ENCODE assay signal across 8 mouse cellular contexts in genomic region chr11:120658876-120659410, GRCm38 (mm10). TPM values are rescaled to one million over a fixed set of nuclear protein-coding genes. Genes with fewer than 3 reads are reported as not detected.
A peak's percentile ranks its signal among the peaks of the same experiment; 100 is the strongest.
DNase-seq lines count a peak whose midpoint lies in the region; ATAC-seq and TF ChIP-seq lines count a peak whose summit lies in the region.

No protein-coding gene starts in this region.

- H3K4me3 ChIP-seq in midbrain, embryonic 12.5 days, result no peak overlapping the region; the same call in 1 of the 2 replicates
- H3K4me3 ChIP-seq in midbrain, embryonic 15.5 days, result no peak overlapping the region
- H3K4me3 ChIP-seq in kidney, adult 2 months (ENCODE audit: insufficient read depth, low read depth, low read length), result peak overlapping the region; percentile 61
- H3K4me3 ChIP-seq in limb, embryonic 13.5 days, result peak overlapping the region; percentile 51
- no peak overlapping the region for H3K4me3 ChIP-seq in neural tube, embryonic 11.5 days (ENCODE audit: low read depth, low read length)
- H3K4me3 ChIP-seq in stomach, postnatal 0 days (ENCODE audit: low read depth, low read length), result 0 out of 2 replicates have a peak overlapping the region, but pooled peaks have one; percentile 2

- peaks cover 96% of the 10 kb centered on the region for H3K27me3 ChIP-seq in midbrain, embryonic 12.5 days
- peaks cover 81% of the 10 kb centered on the region for H3K27me3 ChIP-seq in midbrain, embryonic 15.5 days (replicated peaks)
- H3K27me3 ChIP-seq in kidney, adult 2 months (replicated peaks; ENCODE audit: control insufficient read depth, insufficient read depth, low read length), result no peaks in the 10 kb centered on the region
- H3K27me3 ChIP-seq in limb, embryonic 13.5 days, result peaks cover 70% of the 10 kb centered on the region
- H3K27me3 ChIP-seq in neural tube, embryonic 11.5 days (ENCODE audit: control insufficient read depth, insufficient read depth, low read length), result peaks cover 43% of the 10 kb centered on the region
- H3K27me3 ChIP-seq in stomach, postnatal 0 days (ENCODE audit: control insufficient read depth, insufficient read depth, low read length), result peaks cover 21% of the 10 kb centered on the region

- 3% methylated on average over 24 of the region's 24 CpGs for WGBS in midbrain, embryonic 12.5 days
- 2% methylated on average over 24 of the region's 24 CpGs for WGBS in midbrain, embryonic 15.5 days
- WGBS in kidney, adult 2 months, result 1% methylated on average over 24 of the region's 24 CpGs
- 2% methylated on average over 24 of the region's 24 CpGs for WGBS in limb, embryonic 13.5 days
- 4% methylated on average over 24 of the region's 24 CpGs for WGBS in neural tube, embryonic 11.5 days
- WGBS in stomach, postnatal 0 days, result 2% methylated on average over 23 of the region's 24 CpGs

- no peak for ATAC-seq in midbrain, embryonic 12.5 days (ENCODE audit: low FRiP score, low read depth)
- ATAC-seq in midbrain, embryonic 15.5 days (replicated peaks), result no peak
- ATAC-seq in granulocyte monocyte progenitor cell, adult 5-6 weeks (replicated peaks; ENCODE audit: poor library complexity, severe bottlenecking), result peak; percentile 63
- no peak for ATAC-seq in limb, embryonic 13.5 days (ENCODE audit: low FRiP score, low read depth)
- ATAC-seq in neural tube, embryonic 11.5 days (ENCODE audit: insufficient read depth, low FRiP score, low TSS enrichment), result no peak
- peak; percentile 51; the same call in 1 of the 2 replicates for ATAC-seq in stomach, postnatal 0 days (ENCODE audit: low FRiP score, low TSS enrichment)

- no peak overlapping the region for H3K27ac ChIP-seq in midbrain, embryonic 12.5 days (replicated peaks)
- no peak overlapping the region for H3K27ac ChIP-seq in midbrain, embryonic 15.5 days
- H3K27ac ChIP-seq in kidney, adult 2 months (ENCODE audit: insufficient read depth, low read depth, low read length), result no peak overlapping the region
- H3K27ac ChIP-seq in limb, embryonic 13.5 days, result no peak overlapping the region
- no peak overlapping the region for H3K27ac ChIP-seq in neural tube, embryonic 11.5 days (ENCODE audit: low read depth, low read length)
- no peak overlapping the region for H3K27ac ChIP-seq in stomach, postnatal 0 days (replicated peaks)

- no peaks in the 10 kb centered on the region for H3K9me3 ChIP-seq in midbrain, embryonic 12.5 days
- no peaks in the 10 kb centered on the region for H3K9me3 ChIP-seq in midbrain, embryonic 15.5 days
- H3K9me3 ChIP-seq in limb, embryonic 13.5 days, result no peaks in the 10 kb centered on the region
- H3K9me3 ChIP-seq in neural tube, embryonic 11.5 days (ENCODE audit: control insufficient read depth, low read length), result no peaks in the 10 kb centered on the region
- H3K9me3 ChIP-seq in stomach, postnatal 0 days (ENCODE audit: control insufficient read depth, low read length), result no peaks in the 10 kb centered on the region

- H3K4me1 ChIP-seq in midbrain, embryonic 12.5 days, result peaks cover 23% of the 10 kb centered on the region
- peaks cover 22% of the 10 kb centered on the region for H3K4me1 ChIP-seq in midbrain, embryonic 15.5 days
- H3K4me1 ChIP-seq in kidney, adult 2 months (ENCODE audit: control insufficient read depth, insufficient read depth, low read length), result peaks cover 10% of the 10 kb centered on the region; the same call in 1 of the 2 replicates
- peaks cover 29% of the 10 kb centered on the region for H3K4me1 ChIP-seq in limb, embryonic 13.5 days
- H3K4me1 ChIP-seq in neural tube, embryonic 11.5 days (ENCODE audit: control insufficient read depth, insufficient read depth, low read length), result peaks cover 14% of the 10 kb centered on the region
- peaks cover 3% of the 10 kb centered on the region; the same call in 1 of the 2 replicates for H3K4me1 ChIP-seq in stomach, postnatal 0 days (replicated peaks; ENCODE audit: control insufficient read depth, insufficient read depth)

- DNase-seq in cerebellum, postnatal 25 days, result peak; percentile 69 to 81
- DNase-seq in kidney, adult 2 months, result peak; percentile 90
- DNase-seq in neural tube, embryonic 11.5 days (ENCODE audit: low spot score), result peak; percentile 83
- DNase-seq in stomach, postnatal 0 days (ENCODE audit: low spot score), result peak; percentile 87

- no peak for TF ChIP-seq EP300 in stomach, postnatal 0 days (optimal IDR thresholded peaks at IDR 0.05)

- H3K4me2 ChIP-seq in midbrain, embryonic 12.5 days (replicated peaks), result 0 out of 2 replicates have a peak overlapping the region, but pooled peaks have one; percentile 6
- H3K4me2 ChIP-seq in midbrain, embryonic 15.5 days, result no peak overlapping the region
- H3K4me2 ChIP-seq in limb, embryonic 13.5 days (replicated peaks), result peak overlapping the region; percentile 81
- H3K4me2 ChIP-seq in neural tube, embryonic 11.5 days (ENCODE audit: low read depth), result no peak overlapping the region; the same call in 1 of the 2 replicates
- peak overlapping the region; percentile 25 for H3K4me2 ChIP-seq in stomach, postnatal 0 days (replicated peaks; ENCODE audit: low read depth)

- 0 out of 2 replicates have a peak overlapping the region, but pooled peaks have one; percentile 2 for H3K9ac ChIP-seq in midbrain, embryonic 12.5 days (replicated peaks)
- H3K9ac ChIP-seq in midbrain, embryonic 15.5 days, result no peak overlapping the region
- 0 out of 2 replicates have a peak overlapping the region, but pooled peaks have one; percentile 14 for H3K9ac ChIP-seq in limb, embryonic 13.5 days
- no peak overlapping the region for H3K9ac ChIP-seq in neural tube, embryonic 11.5 days (ENCODE audit: low read length)
- H3K9ac ChIP-seq in stomach, postnatal 0 days (ENCODE audit: low read length), result no peak overlapping the region

- TF ChIP-seq CTCF in kidney, adult 2 months (conservative IDR thresholded peaks at IDR 0.05; ENCODE audit: insufficient read depth, insufficient read length, low read depth, low read length), result peak; percentile 82
- TF ChIP-seq CTCF in stomach, postnatal 0 days (IDR thresholded peaks at IDR 0.05; ENCODE audit: low read depth), result peak; percentile 95

- no peak for TF ChIP-seq POLR2A in kidney, adult 2 months (IDR thresholded peaks at IDR 0.05; ENCODE audit: low read depth, low read length)

- no peaks in the 10 kb centered on the region for H3K36me3 ChIP-seq in midbrain, embryonic 12.5 days
- no peaks in the 10 kb centered on the region for H3K36me3 ChIP-seq in midbrain, embryonic 15.5 days (replicated peaks)
- H3K36me3 ChIP-seq in kidney, adult 2 months (ENCODE audit: control insufficient read depth, insufficient read depth, low read length), result no peaks in the 10 kb centered on the region
- H3K36me3 ChIP-seq in limb, embryonic 13.5 days, result no peaks in the 10 kb centered on the region
- no peaks in the 10 kb centered on the region for H3K36me3 ChIP-seq in neural tube, embryonic 11.5 days (ENCODE audit: control insufficient read depth, insufficient read depth, low read length)
- H3K36me3 ChIP-seq in stomach, postnatal 0 days (ENCODE audit: control insufficient read depth, insufficient read depth, low read length), result no peaks in the 10 kb centered on the region

RNA-seq across cellular contexts. Expression of gene Notum, which starts 2.0 kb away (rescaled TPM):
- polyA plus RNA-seq in midbrain, embryonic 12.5 days (2016; fragmentation: Nextera tagmentation; extraction: Ambion mirVana), result 0.58 and 0.87 TPM in 2 replicates
- polyA plus RNA-seq in midbrain, embryonic 15.5 days (2015; fragmentation: Nextera tagmentation; extraction: Ambion mirVana), result 1.4 and 1.8 TPM in 2 replicates
- total RNA-seq in granulocyte monocyte progenitor cell, adult 5-6 weeks (2014; fragmentation: Nextera tagmentation), result not detected in 2 replicates
- not detected in 2 replicates for total RNA-seq in granulocyte monocyte progenitor cell, adult 5-6 weeks (2017)
- 25.5 and 26.1 TPM in 2 replicates for polyA plus RNA-seq in kidney, adult 2 months (2012; rRNA removed)
- 4.3 and 6.5 TPM in 2 replicates for polyA plus RNA-seq in limb, embryonic 13.5 days (2015; fragmentation: Nextera tagmentation; extraction: Ambion mirVana)
- 2.6 and 3.0 TPM in 2 replicates for polyA plus RNA-seq in neural tube, embryonic 11.5 days (2014; fragmentation: Nextera tagmentation; extraction: Ambion mirVana)
- 1.4 and 2.7 TPM in 2 replicates for polyA plus RNA-seq in stomach, postnatal 0 days (2015; fragmentation: Nextera tagmentation; extraction: Ambion mirVana)

RNA-seq across cellular contexts. Expression of gene Myadml2, which starts 11.0 kb away (rescaled TPM):
- polyA plus RNA-seq in midbrain, embryonic 12.5 days (2016; fragmentation: Nextera tagmentation; extraction: Ambion mirVana), result 0.99 TPM in 1 of 2 replicates, not detected in the other
- 0.90 and 1.2 TPM in 2 replicates for polyA plus RNA-seq in midbrain, embryonic 15.5 days (2015; fragmentation: Nextera tagmentation; extraction: Ambion mirVana)
- total RNA-seq in granulocyte monocyte progenitor cell, adult 5-6 weeks (2014; fragmentation: Nextera tagmentation), result not detected in 2 replicates
- total RNA-seq in granulocyte monocyte progenitor cell, adult 5-6 weeks (2017), result 0.69 and 1.9 TPM in 2 replicates
- polyA plus RNA-seq in kidney, adult 2 months (2012; rRNA removed), result 0.27 and 1.0 TPM in 2 replicates
- 0.36 and 1.3 TPM in 2 replicates for polyA plus RNA-seq in limb, embryonic 13.5 days (2015; fragmentation: Nextera tagmentation; extraction: Ambion mirVana)
- polyA plus RNA-seq in neural tube, embryonic 11.5 days (2014; fragmentation: Nextera tagmentation; extraction: Ambion mirVana), result 0.89 TPM in 1 of 2 replicates, not detected in the other
- polyA plus RNA-seq in stomach, postnatal 0 days (2015; fragmentation: Nextera tagmentation; extraction: Ambion mirVana), result 0.21 TPM in 1 of 2 replicates, not detected in the other

RNA-seq across cellular contexts. Expression of gene Aspscr1, which starts 13.8 kb away (rescaled TPM):
- 149 and 154 TPM in 2 replicates for polyA plus RNA-seq in midbrain, embryonic 12.5 days (2016; fragmentation: Nextera tagmentation; extraction: Ambion mirVana)
- 149 and 158 TPM in 2 replicates for polyA plus RNA-seq in midbrain, embryonic 15.5 days (2015; fragmentation: Nextera tagmentation; extraction: Ambion mirVana)
- total RNA-seq in granulocyte monocyte progenitor cell, adult 5-6 weeks (2014; fragmentation: Nextera tagmentation), result 44.6 and 84.7 TPM in 2 replicates
- 29.0 and 33.5 TPM in 2 replicates for total RNA-seq in granulocyte monocyte progenitor cell, adult 5-6 weeks (2017)
- 105 and 106 TPM in 2 replicates for polyA plus RNA-seq in kidney, adult 2 months (2012; rRNA removed)
- 128 and 129 TPM in 2 replicates for polyA plus RNA-seq in limb, embryonic 13.5 days (2015; fragmentation: Nextera tagmentation; extraction: Ambion mirVana)
- 124 and 136 TPM in 2 replicates for polyA plus RNA-seq in neural tube, embryonic 11.5 days (2014; fragmentation: Nextera tagmentation; extraction: Ambion mirVana)
- polyA plus RNA-seq in stomach, postnatal 0 days (2015; fragmentation: Nextera tagmentation; extraction: Ambion mirVana), result 74.1 and 81.1 TPM in 2 replicates

RNA-seq across cellular contexts. Expression of gene Pycr1, which starts 15.4 kb away (rescaled TPM):
- polyA plus RNA-seq in midbrain, embryonic 12.5 days (2016; fragmentation: Nextera tagmentation; extraction: Ambion mirVana), result 31.6 and 34.1 TPM in 2 replicates
- polyA plus RNA-seq in midbrain, embryonic 15.5 days (2015; fragmentation: Nextera tagmentation; extraction: Ambion mirVana), result 18.2 and 21.2 TPM in 2 replicates
- total RNA-seq in granulocyte monocyte progenitor cell, adult 5-6 weeks (2014; fragmentation: Nextera tagmentation), result 14.6 and 15.9 TPM in 2 replicates
- total RNA-seq in granulocyte monocyte progenitor cell, adult 5-6 weeks (2017), result 4.6 and 8.9 TPM in 2 replicates
- 1.0 and 1.5 TPM in 2 replicates for polyA plus RNA-seq in kidney, adult 2 months (2012; rRNA removed)
- 43.7 and 45.6 TPM in 2 replicates for polyA plus RNA-seq in limb, embryonic 13.5 days (2015; fragmentation: Nextera tagmentation; extraction: Ambion mirVana)
- polyA plus RNA-seq in neural tube, embryonic 11.5 days (2014; fragmentation: Nextera tagmentation; extraction: Ambion mirVana), result 31.8 and 33.8 TPM in 2 replicates
- polyA plus RNA-seq in stomach, postnatal 0 days (2015; fragmentation: Nextera tagmentation; extraction: Ambion mirVana), result 13.9 and 18.4 TPM in 2 replicates

RNA-seq across cellular contexts. Expression of gene Mafg, which starts 25.5 kb away (rescaled TPM):
- polyA plus RNA-seq in midbrain, embryonic 12.5 days (2016; fragmentation: Nextera tagmentation; extraction: Ambion mirVana), result 33.3 and 36.8 TPM in 2 replicates
- 42.0 and 45.2 TPM in 2 replicates for polyA plus RNA-seq in midbrain, embryonic 15.5 days (2015; fragmentation: Nextera tagmentation; extraction: Ambion mirVana)
- 28.7 and 37.0 TPM in 2 replicates for total RNA-seq in granulocyte monocyte progenitor cell, adult 5-6 weeks (2014; fragmentation: Nextera tagmentation)
- total RNA-seq in granulocyte monocyte progenitor cell, adult 5-6 weeks (2017), result 30.2 and 36.6 TPM in 2 replicates
- 62.2 and 66.1 TPM in 2 replicates for polyA plus RNA-seq in kidney, adult 2 months (2012; rRNA removed)
- polyA plus RNA-seq in limb, embryonic 13.5 days (2015; fragmentation: Nextera tagmentation; extraction: Ambion mirVana), result 27.0 and 28.9 TPM in 2 replicates
- 26.5 and 27.5 TPM in 2 replicates for polyA plus RNA-seq in neural tube, embryonic 11.5 days (2014; fragmentation: Nextera tagmentation; extraction: Ambion mirVana)
- 21.0 and 21.3 TPM in 2 replicates for polyA plus RNA-seq in stomach, postnatal 0 days (2015; fragmentation: Nextera tagmentation; extraction: Ambion mirVana)

Comparison
In these comparisons a context has a peak if more than half of its experiments do, and no peak if none do; other contexts are left out.
1. H3K4me2 ChIP-seq: peak in midbrain, embryonic 12.5 days (single experiment), limb, embryonic 13.5 days (single experiment) and stomach, postnatal 0 days (single experiment); none in midbrain, embryonic 15.5 days (single experiment) and neural tube, embryonic 11.5 days (single experiment).
2. H3K9ac ChIP-seq: peak in midbrain, embryonic 12.5 days (single experiment) and limb, embryonic 13.5 days (single experiment); none in midbrain, embryonic 15.5 days (single experiment), neural tube, embryonic 11.5 days (single experiment) and stomach, postnatal 0 days (single experiment).
3. ATAC-seq: peak in granulocyte monocyte progenitor cell, adult 5-6 weeks (single experiment) and stomach, postnatal 0 days (single experiment); none in midbrain, embryonic 12.5 days (single experiment), midbrain, embryonic 15.5 days (single experiment), limb, embryonic 13.5 days (single experiment) and neural tube, embryonic 11.5 days (single experiment).
4. H3K4me3 ChIP-seq: peak in kidney, adult 2 months (single experiment), limb, embryonic 13.5 days (single experiment) and stomach, postnatal 0 days (single experiment); none in midbrain, embryonic 12.5 days (single experiment), midbrain, embryonic 15.5 days (single experiment) and neural tube, embryonic 11.5 days (single experiment).
5. Peak in every context shown above with its lines, with median percentiles within 50 percentile points of each other: DNase-seq.